In the genomic region with DNA sequence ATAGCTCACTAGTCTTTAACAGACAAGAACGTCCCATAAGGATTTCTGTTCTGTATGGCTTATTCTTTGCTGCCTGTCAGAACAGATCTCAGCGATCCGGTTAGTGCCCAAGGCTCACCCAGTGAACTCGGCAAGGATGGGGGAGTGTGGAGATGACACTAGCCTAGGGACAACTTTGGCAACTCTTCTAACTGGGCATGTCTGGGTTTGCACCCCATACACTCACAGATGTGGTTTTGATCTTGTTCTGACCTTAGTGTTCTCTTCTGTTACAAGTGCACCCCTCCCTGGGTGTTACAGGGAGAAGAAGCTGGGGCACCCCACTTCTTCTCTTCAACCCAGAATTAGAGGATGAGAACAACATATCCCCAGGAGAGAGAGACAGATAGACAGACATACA, we compare ENCODE assay signal across 8 mouse cellular contexts. TPM values are rescaled to one million over a fixed set of nuclear protein-coding genes. Genes with fewer than 3 reads are reported as not detected.
DNase-seq lines count a peak whose midpoint lies in the region; ATAC-seq and TF ChIP-seq lines count a peak whose summit lies in the region.

No protein-coding gene starts in this region.

- no peaks in the 10 kb centered on the region for H3K9me3 ChIP-seq in heart, postnatal 0 days (replicated peaks; ENCODE audit: control insufficient read depth, low read length)
- no peaks in the 10 kb centered on the region for H3K9me3 ChIP-seq in hindbrain, embryonic 14.5 days (ENCODE audit: control insufficient read depth, low read length)
- no peaks in the 10 kb centered on the region for H3K9me3 ChIP-seq in midbrain, embryonic 16.5 days (replicated peaks; ENCODE audit: control insufficient read depth, low read length, poor library complexity, severe bottlenecking)

- no peak for TF ChIP-seq EP300 in heart, postnatal 0 days (IDR thresholded peaks at IDR 0.05; ENCODE audit: low read depth)

- DNase-seq in heart, postnatal 0 days (ENCODE audit: low spot score) = no peak
- no peak for DNase-seq in heart, adult 8-10 months (ENCODE audit: low spot score)
- peak; percentile 9 to 29 for DNase-seq in cerebellum, postnatal 36 days
- no peak for DNase-seq in hindbrain, embryonic 14.5 days (ENCODE audit: low spot score)
- DNase-seq in thymus, adult 18-20 months = no peak
- DNase-seq in thymus, postnatal 25 days = no peak

- no peak overlapping the region for H3K9ac ChIP-seq in heart, postnatal 0 days (replicated peaks; ENCODE audit: low read depth, low read length)
- peak overlapping the region; percentile 87 for H3K9ac ChIP-seq in hindbrain, embryonic 14.5 days
- peak overlapping the region; percentile 94 for H3K9ac ChIP-seq in midbrain, embryonic 16.5 days (ENCODE audit: low read depth, low read length)

- no peak for TF ChIP-seq CTCF in heart, postnatal 0 days (IDR thresholded peaks at IDR 0.05; ENCODE audit: low read depth)

- H3K27me3 ChIP-seq in heart, postnatal 0 days (ENCODE audit: control insufficient read depth, insufficient read depth, low read length) = peaks cover 35% of the 10 kb centered on the region
- no peaks in the 10 kb centered on the region; the same call in 1 of the 2 replicates for H3K27me3 ChIP-seq in hindbrain, embryonic 14.5 days (ENCODE audit: control insufficient read depth, insufficient read depth, low read length)
- no peaks in the 10 kb centered on the region for H3K27me3 ChIP-seq in midbrain, embryonic 16.5 days (ENCODE audit: control insufficient read depth, insufficient read depth, low read depth, low read length)

- WGBS in heart, postnatal 0 days = 34% methylated on average over 4 of the region's 4 CpGs
- WGBS in hindbrain, embryonic 14.5 days = 29% methylated on average over 4 of the region's 4 CpGs
- WGBS in midbrain, embryonic 16.5 days = 23% methylated on average over 4 of the region's 4 CpGs

- H3K27ac ChIP-seq in heart, postnatal 0 days (ENCODE audit: low read depth) = no peak overlapping the region
- H3K27ac ChIP-seq in hindbrain, embryonic 14.5 days = no peak overlapping the region
- H3K27ac ChIP-seq in midbrain, embryonic 16.5 days (ENCODE audit: low read length) = no peak overlapping the region

- H3K4me1 ChIP-seq in heart, postnatal 0 days (ENCODE audit: control insufficient read depth, insufficient read depth) = peaks cover 6% of the 10 kb centered on the region; the same call in 1 of the 2 replicates
- H3K4me1 ChIP-seq in hindbrain, embryonic 14.5 days (replicated peaks; ENCODE audit: control insufficient read depth, insufficient read depth, low read length) = peaks cover 41% of the 10 kb centered on the region
- peaks cover 36% of the 10 kb centered on the region for H3K4me1 ChIP-seq in midbrain, embryonic 16.5 days (ENCODE audit: control insufficient read depth, insufficient read depth, low read length)

- ATAC-seq in heart, postnatal 0 days (ENCODE audit: insufficient read depth, low read depth) = no peak
- ATAC-seq in hindbrain, embryonic 14.5 days (ENCODE audit: low FRiP score) = no peak
- ATAC-seq in midbrain, embryonic 16.5 days = no peak
- ATAC-seq in megakaryocyte progenitor cell, adult 5-6 weeks (replicated peaks; ENCODE audit: poor library complexity) = no peak

- H3K4me2 ChIP-seq in heart, postnatal 0 days (ENCODE audit: low read depth, low read length) = peak overlapping the region; percentile 84
- peak overlapping the region; percentile 92 for H3K4me2 ChIP-seq in hindbrain, embryonic 14.5 days (replicated peaks)
- peak overlapping the region; percentile 84 for H3K4me2 ChIP-seq in midbrain, embryonic 16.5 days (ENCODE audit: low read length)

- H3K4me3 ChIP-seq in heart, postnatal 0 days (ENCODE audit: low read depth, low read length) = peak overlapping the region; percentile 57
- H3K4me3 ChIP-seq in hindbrain, embryonic 14.5 days (replicated peaks; ENCODE audit: low read length) = peak overlapping the region; percentile 90
- H3K4me3 ChIP-seq in midbrain, embryonic 16.5 days (ENCODE audit: low read depth, low read length) = peak overlapping the region; percentile 88

- no peaks in the 10 kb centered on the region for H3K36me3 ChIP-seq in heart, postnatal 0 days (replicated peaks; ENCODE audit: control insufficient read depth, insufficient read depth, low read length)
- no peaks in the 10 kb centered on the region for H3K36me3 ChIP-seq in hindbrain, embryonic 14.5 days (replicated peaks; ENCODE audit: control insufficient read depth, insufficient read depth)
- H3K36me3 ChIP-seq in midbrain, embryonic 16.5 days (ENCODE audit: control insufficient read depth, insufficient read depth, low read length) = no peaks in the 10 kb centered on the region

RNA-seq across cellular contexts. Expression of gene Dgki, which starts 1.0 kb away (rescaled TPM):
- total RNA-seq in heart, postnatal 0 days (2014; rRNA removed; ENCODE audit: low replicate concordance) = 0.11 and 0.66 TPM in 2 replicates
- 0.33 TPM in 2 replicates for polyA plus RNA-seq in heart, postnatal 0 days (2015; fragmentation: Nextera tagmentation; extraction: Ambion mirVana)
- 1 to 10 TPM in 1 of 4 experiments, under 1 TPM in 3; 0.11 to 1.3 (median 0.27) TPM for total RNA-seq in heart, adult 8-10 months (2022)
- polyA plus RNA-seq in hindbrain, embryonic 14.5 days (2014; fragmentation: Nextera tagmentation; extraction: Ambion mirVana) = 9.6 and 10.0 TPM in 2 replicates
- polyA plus RNA-seq in midbrain, embryonic 16.5 days (2015; fragmentation: Nextera tagmentation; extraction: Ambion mirVana) = 7.4 and 7.6 TPM in 2 replicates
- 0.12 and 0.20 TPM in 2 replicates for total RNA-seq in megakaryocyte progenitor cell, adult 5-6 weeks (2015)
- total RNA-seq in megakaryocyte progenitor cell, adult 5-6 weeks (2017) = 0.20 and 0.21 TPM in 2 replicates

Comparison
In these comparisons a context has a peak if more than half of its experiments do, and no peak if none do; other contexts are left out.
1. DNase-seq: peak in cerebellum, postnatal 36 days (2 of 2); none in heart, postnatal 0 days (single experiment), heart, adult 8-10 months (single experiment), hindbrain, embryonic 14.5 days (single experiment), thymus, adult 18-20 months (0 of 2) and thymus, postnatal 25 days (single experiment).
2. Peak in every context shown above with its lines, with median percentiles within 50 percentile points of each other: H3K4me2 ChIP-seq and H3K4me3 ChIP-seq.